Mouse (Mus musculus) frontal cortex, adult 2 months (tissue): ENCODE data around the gene 6430571L13Rik. TPM values are rescaled to one million over a fixed set of nuclear protein-coding genes. Genes with fewer than 3 reads are reported as not detected.

Experiments used
- DNase-seq, 2 experiments: peaks; one replicate each; pipeline ENCODE4 v3.0.0; 2022; ENCODE audit warnings: low spot score in 1 of 2; ENCODE audit errors: extremely low spot score in 1 of 2
- polyA plus RNA-seq: library from polyadenylated mRNA; depleted of rRNA; stranded (reverse); fragments of >200 nt; gene quantifications from 2 replicates; pipeline ENCODE4 v1.2.3, GENCODE M21; 2012

Gene 6430571L13Rik
- polyA plus RNA-seq, 1 experiment: 26.2 TPM

- DNase-seq: no peak
These were observed 5.4 kb upstream of the 6430571L13Rik start for GRCm38 (mm10) chr9:107335046-107335445.

- DNase-seq: peak; percentile 51 to 82
These were observed 4.5 kb upstream of the 6430571L13Rik start for GRCm38 (mm10) chr9:107335909-107336308.

GRCm38 (mm10) chr9:107336386-107336785 is 4.0 kb upstream of the 6430571L13Rik start:
- no peak for DNase-seq

- peak in 1 of 2 experiments; percentile 87 for DNase-seq
These were observed 2.1 kb upstream of the 6430571L13Rik start, which contains the start of gene Hemk1 for GRCm38 (mm10) chr9:107338172-107338883. Gene Hemk1, minus strand, starts transcription at chr9:107338350.

- DNase-seq: no peak
These were observed 676 bp downstream of the 6430571L13Rik start for GRCm38 (mm10) chr9:107340911-107341645.

- DNase-seq: no peak
These were observed 1.9 kb downstream of the 6430571L13Rik start for GRCm38 (mm10) chr9:107342201-107342709.

GRCm38 (mm10) chr9:107343146-107343943 is 2.9 kb downstream of the 6430571L13Rik start:
- DNase-seq: no peak

- DNase-seq: no peak
These were observed 3.6 kb downstream of the 6430571L13Rik start for GRCm38 (mm10) chr9:107344027-107344426.

- DNase-seq: no peak
These were observed 5.7 kb downstream of the 6430571L13Rik start for GRCm38 (mm10) chr9:107346081-107346480.

- no peak for DNase-seq
These were observed 7.3 kb downstream of the 6430571L13Rik start for GRCm38 (mm10) chr9:107347586-107348183.

GRCm38 (mm10) chr9:107349321-107349720 is 8.9 kb downstream of the 6430571L13Rik start:
- DNase-seq: no peak

GRCm38 (mm10) chr9:107354826-107355225 is 14.4 kb downstream of the 6430571L13Rik start:
- no peak for DNase-seq

GRCm38 (mm10) chr9:107355870-107356765 is 15.7 kb downstream of the 6430571L13Rik start:
- DNase-seq: peak; percentile 29 to 84

- DNase-seq: peak in 1 of 2 experiments; percentile 94
These were observed 17.2 kb downstream of the 6430571L13Rik start for GRCm38 (mm10) chr9:107357651-107358050.

GRCm38 (mm10) chr9:107360989-107361388 is 20.6 kb downstream of the 6430571L13Rik start:
- no peak for DNase-seq

- peak in 1 of 2 experiments; percentile 85 for DNase-seq
These were observed 26.2 kb downstream of the 6430571L13Rik start for GRCm38 (mm10) chr9:107366644-107367043.

- DNase-seq: no peak
These were observed 27.9 kb downstream of the 6430571L13Rik start for GRCm38 (mm10) chr9:107368302-107368701.

GRCm38 (mm10) chr9:107369270-107370105 is 29.1 kb downstream of the 6430571L13Rik start:
- no peak for DNase-seq
